Mouse (Mus musculus): Measurements from ENCODE around the gene Acp7.

The Acp7 gene

GRCm38 (mm10) chr7:28573236-28573635 lies 57.9 kb downstream of the Acp7 start:
- DNase-seq: no peak

GRCm38 (mm10) chr7:28572689-28573088 lies 58.4 kb downstream of the Acp7 start:
- DNase-seq: no peak

- no peak for DNase-seq
Measured at GRCm38 (mm10) chr7:28570982-28571682, 60.0 kb downstream of the Acp7 start.

GRCm38 (mm10) chr7:28570291-28570981 lies 60.7 kb downstream of the Acp7 start:
- DNase-seq: no peak

GRCm38 (mm10) chr7:28568253-28568652 lies 62.9 kb downstream of the Acp7 start:
- DNase-seq: peak; percentile 80

- DNase-seq: no peak
Measured at GRCm38 (mm10) chr7:28567539-28567938, 63.6 kb downstream of the Acp7 start.

GRCm38 (mm10) chr7:28565407-28565806 lies 65.7 kb downstream of the Acp7 start:
- peak; percentile 63 for DNase-seq

GRCm38 (mm10) chr7:28562951-28563350 lies 68.2 kb downstream of the Acp7 start:
- DNase-seq: no peak

- no peak for DNase-seq
Measured at GRCm38 (mm10) chr7:28562371-28562770, 68.8 kb downstream of the Acp7 start.

- DNase-seq: no peak
Measured at GRCm38 (mm10) chr7:28561967-28562366, 69.2 kb downstream of the Acp7 start.

- DNase-seq: peak; percentile 72
Measured at GRCm38 (mm10) chr7:28560856-28561255, 70.3 kb downstream of the Acp7 start.

- peak; percentile 60 for DNase-seq
Measured at GRCm38 (mm10) chr7:28558486-28558885, 72.6 kb downstream of the Acp7 start.

GRCm38 (mm10) chr7:28557708-28558107 lies 73.4 kb downstream of the Acp7 start:
- DNase-seq: peak; percentile 90

All from thymus, postnatal 4 days (tissue).